18 mouse cellular contexts compared by ENCODE assay signal in the genomic region with DNA sequence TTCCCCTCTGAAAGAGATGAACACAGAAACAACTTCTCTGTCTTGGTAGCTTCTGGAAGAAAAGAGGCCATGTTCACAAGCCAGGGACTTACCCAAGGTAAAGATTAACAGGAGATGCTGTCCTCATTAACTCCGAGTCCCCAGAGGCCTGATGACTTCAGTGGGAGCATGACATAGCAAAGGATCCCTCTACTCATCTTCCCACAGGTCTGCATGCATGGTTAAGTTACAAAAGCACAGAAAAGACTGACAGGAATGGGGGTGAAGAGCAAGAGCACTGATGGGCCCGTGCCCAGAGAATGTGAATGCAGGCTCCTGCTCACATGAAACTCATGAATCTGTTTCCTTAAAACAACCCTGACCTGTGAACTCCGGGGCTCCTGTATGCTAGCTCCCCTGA. TPM values are rescaled to one million over a fixed set of nuclear protein-coding genes. Genes with fewer than 3 reads are reported as not detected.
"Had no signal": no experiment of that assay in that cellular context is flagged by ENCODE, and none has a peak within 500 bp of the region (broad histone marks: within the 10 kb centered on the region; RNA-seq: fewer than 3 reads in every experiment).

No protein-coding gene starts in this region.

- ATAC-seq: intestine, embryonic 16.5 days; lung, postnatal 0 days had no signal

- H3K4me3 ChIP-seq: left cerebral cortex, adult 2 months; limb, embryonic 10.5 days; liver, embryonic 15.5 days; midbrain, embryonic 10.5 days; myocyte; neural tube, embryonic 15.5 days had no signal

- H3K4me2 ChIP-seq: liver, embryonic 11.5 days; liver, embryonic 15.5 days; neural tube, embryonic 15.5 days had no signal

- H3K9me3 ChIP-seq: limb, embryonic 10.5 days; liver, embryonic 15.5 days; midbrain, embryonic 10.5 days; neural tube, embryonic 15.5 days had no signal

- H3K4me1 ChIP-seq: limb, embryonic 10.5 days; liver, embryonic 15.5 days; midbrain, embryonic 10.5 days; neural tube, embryonic 15.5 days had no signal

- H3K27me3 ChIP-seq: liver, embryonic 15.5 days had no signal

- DNase-seq: lung, adult 2 months; lung, postnatal 4 days; midbrain, embryonic 14.5 days; right cerebral cortex, adult 18-20 months; right cerebral cortex, postnatal 4 days; spleen, adult 18-20 months; thymus, adult 2 months; thymus, postnatal 25 days had no signal

- H3K27ac ChIP-seq: left cerebral cortex, adult 2 months; limb, embryonic 10.5 days; liver, embryonic 15.5 days; midbrain, embryonic 10.5 days; neural tube, embryonic 15.5 days had no signal

- H3K9ac ChIP-seq: liver, embryonic 15.5 days; neural tube, embryonic 15.5 days had no signal

- H3K36me3 ChIP-seq: limb, embryonic 10.5 days; liver, embryonic 15.5 days; midbrain, embryonic 10.5 days; neural tube, embryonic 15.5 days had no signal

RNA-seq across cellular contexts. Expression of a gene that starts 6.4 kb away (rescaled TPM):
- total RNA-seq: megakaryocyte, adult 5-6 weeks had no signal
